Mouse (Mus musculus) liver, postnatal 0 days (tissue): ENCODE results near the gene Krt28.

Source experiments
- CTCF ChIP-seq: sonication (generic); IDR thresholded peaks from 2 replicates; pipeline ENCODE4 v1.5.1; 2016; ENCODE audit warnings: antibody characterized with exemption, low read depth
- EP300 ChIP-seq: IDR thresholded peaks from 2 replicates; pipeline ENCODE4 v1.6.1; 2016; ENCODE audit warnings: antibody characterized with exemption, low read depth, mild to moderate bottlenecking

GRCm38 (mm10) chr11:99422159-99422558, 47.5 kb upstream of the Krt28 start, which contains the start of gene Krt12:
- TF ChIP-seq CTCF = no peak
- TF ChIP-seq EP300 = no peak
